ENCODE assay signal across 8 mouse cellular contexts in the genomic region with DNA sequence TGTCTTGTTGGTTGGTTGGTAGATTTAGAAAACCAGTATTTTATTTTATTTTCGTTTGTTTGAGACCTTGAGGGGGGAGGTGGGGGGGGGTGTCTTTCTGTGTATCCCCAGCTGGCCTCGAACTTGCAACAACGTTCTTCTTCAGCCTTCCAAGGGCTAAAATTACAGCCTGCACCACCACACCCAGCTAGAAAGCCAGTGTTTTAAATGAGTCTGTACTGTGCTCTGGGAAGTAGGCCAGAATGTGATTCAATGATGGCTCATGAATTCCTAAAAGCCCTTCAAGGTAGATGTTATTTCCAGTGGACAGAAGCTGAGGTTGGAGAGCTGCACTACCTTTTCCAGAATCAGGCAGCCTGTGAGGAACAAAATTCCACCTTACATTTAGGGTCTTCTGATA. TPM values are rescaled to one million over a fixed set of nuclear protein-coding genes. Genes with fewer than 3 reads are reported as not detected.
DNase-seq lines count a peak whose midpoint lies in the region; ATAC-seq and TF ChIP-seq lines count a peak whose summit lies in the region.

No protein-coding gene starts in this region.

- H3K9me3 ChIP-seq in heart, embryonic 11.5 days (replicated peaks; ENCODE audit: control insufficient read depth, low read length): no peaks in the 10 kb centered on the region
- no peaks in the 10 kb centered on the region for H3K9me3 ChIP-seq in limb, embryonic 13.5 days

- TF ChIP-seq EP300 in heart, adult 2 months (IDR thresholded peaks at IDR 0.05; ENCODE audit: insufficient read depth, low read depth, low read length): no peak

- H3K9ac ChIP-seq in heart, embryonic 11.5 days (ENCODE audit: low read depth, low read length): peak overlapping the region; percentile 65; the same call in 1 of the 2 replicates
- no peak overlapping the region for H3K9ac ChIP-seq in heart, adult 2 months (ENCODE audit: low read depth, low read length)
- no peak overlapping the region for H3K9ac ChIP-seq in limb, embryonic 13.5 days

- no peak overlapping the region for H3K27ac ChIP-seq in heart, embryonic 11.5 days (ENCODE audit: low read depth, low read length)
- H3K27ac ChIP-seq in heart, adult 2 months: no peak overlapping the region
- peak overlapping the region; percentile 74; the same call in 1 of the 2 replicates for H3K27ac ChIP-seq in limb, embryonic 13.5 days

- DNase-seq in heart, adult 2 months: no peak
- peak; percentile 97 for DNase-seq in 3T3-L1 (ENCODE audit: low read depth, low spot score)
- DNase-seq in adrenal gland, postnatal 36 days: peak; percentile 62 to 68
- no peak for DNase-seq in urinary bladder, postnatal 25 days (ENCODE audit: low spot score)
- DNase-seq in left cerebral cortex, postnatal 36 days (ENCODE audit: low spot score in 2 of 2): no peak

- 0 out of 2 replicates have a peak, but pooled peaks cover 4% of the 10 kb centered on the region for H3K36me3 ChIP-seq in heart, embryonic 11.5 days (ENCODE audit: control insufficient read depth, insufficient read depth, low read length)
- peaks cover 13% of the 10 kb centered on the region for H3K36me3 ChIP-seq in heart, adult 2 months (ENCODE audit: control insufficient read depth, insufficient read depth, low read length)
- peaks cover 15% of the 10 kb centered on the region for H3K36me3 ChIP-seq in limb, embryonic 13.5 days

- WGBS in heart, embryonic 11.5 days (ENCODE audit: insufficient replicate concordance): 77% methylated on average over 3 of the region's 3 CpGs
- 49% methylated on average over 3 of the region's 3 CpGs for WGBS in heart, adult 2 months
- 61% methylated on average over 3 of the region's 3 CpGs for WGBS in limb, embryonic 13.5 days

- TF ChIP-seq CTCF in heart, adult 2 months (IDR thresholded peaks at IDR 0.05): no peak

- peaks cover 19% of the 10 kb centered on the region for H3K4me1 ChIP-seq in heart, embryonic 11.5 days (ENCODE audit: control insufficient read depth, insufficient read depth, low read length)
- H3K4me1 ChIP-seq in heart, adult 2 months (ENCODE audit: control insufficient read depth, insufficient read depth, low read length): peaks cover 3% of the 10 kb centered on the region
- H3K4me1 ChIP-seq in limb, embryonic 13.5 days: peaks cover 34% of the 10 kb centered on the region

- intact Hi-C loops in heart, adult 2 months (cut with DNase I): no loop called here
- intact Hi-C loops in left cerebral cortex, postnatal 36 days (cut with DNase I): no loop called here

- no peak for TF ChIP-seq POLR2A in heart, adult 2 months (IDR thresholded peaks at IDR 0.05; ENCODE audit: insufficient read depth, low read depth, low read length)

- no peaks in the 10 kb centered on the region for H3K27me3 ChIP-seq in heart, embryonic 11.5 days (ENCODE audit: control insufficient read depth, insufficient read depth, low read length)
- no peaks in the 10 kb centered on the region for H3K27me3 ChIP-seq in heart, adult 2 months (ENCODE audit: control insufficient read depth, insufficient read depth, low read length)
- H3K27me3 ChIP-seq in limb, embryonic 13.5 days: no peaks in the 10 kb centered on the region

- no peak overlapping the region for H3K4me3 ChIP-seq in heart, embryonic 11.5 days (ENCODE audit: low read depth, low read length)
- H3K4me3 ChIP-seq in heart, adult 2 months: no peak overlapping the region
- no peak overlapping the region for H3K4me3 ChIP-seq in limb, embryonic 13.5 days

- H3K79me2 ChIP-seq in heart, adult 2 months (replicated peaks; ENCODE audit: control insufficient read depth, insufficient read depth, low read length): 0 out of 2 replicates have a peak, but pooled peaks cover 2% of the 10 kb centered on the region

- H3K4me2 ChIP-seq in heart, embryonic 11.5 days: peak overlapping the region; percentile 59
- H3K4me2 ChIP-seq in limb, embryonic 13.5 days (replicated peaks): peak overlapping the region; percentile 67

- ATAC-seq in heart, embryonic 11.5 days (replicated peaks; ENCODE audit: insufficient number of reproducible peaks, low FRiP score, low TSS enrichment): no peak
- no peak for ATAC-seq in limb, embryonic 13.5 days (ENCODE audit: low FRiP score, low read depth)
- ATAC-seq in inflammation-experienced regulatory T-cells, adult 6 months: no peak

RNA-seq across cellular contexts. Expression of a gene that starts 2.0 kb away (rescaled TPM):
- polyA plus RNA-seq in heart, embryonic 11.5 days (2014; fragmentation: Nextera tagmentation; extraction: Ambion mirVana): 3.5 and 5.6 TPM in 2 replicates
- total RNA-seq in heart, adult 2 months (2021): 1 to 10 TPM; 1.3 to 1.9 TPM
- 2.6 and 2.9 TPM in 2 replicates for polyA plus RNA-seq in heart, adult 2 months (2012; rRNA removed)
- total RNA-seq in adrenal gland, postnatal 36 days (2021): 1 to 10 TPM; 3.5 to 5.9 TPM
- polyA plus RNA-seq in limb, embryonic 13.5 days (2015; fragmentation: Nextera tagmentation; extraction: Ambion mirVana): 12.8 and 13.8 TPM in 2 replicates
- polyA plus RNA-seq in inflammation-experienced regulatory T-cells, adult 6 months (2017; shearing (Covaris generic)): 1 to 10 TPM in 2 of 3 experiments, under 1 TPM in 1; 0.44 to 2.1 (median 2.0) TPM
- 10 to 100 TPM; 13.2 to 16.6 TPM for total RNA-seq in left cerebral cortex, postnatal 36 days (2021)

RNA-seq across cellular contexts. Expression of a gene that starts 18.2 kb away (rescaled TPM):
- 4.2 and 4.4 TPM in 2 replicates for polyA plus RNA-seq in heart, embryonic 11.5 days (2014; fragmentation: Nextera tagmentation; extraction: Ambion mirVana)
- 10 to 100 TPM; 18.2 to 19.3 TPM for total RNA-seq in heart, adult 2 months (2021)
- 7.8 and 9.0 TPM in 2 replicates for polyA plus RNA-seq in heart, adult 2 months (2012; rRNA removed)
- 10 to 100 TPM; 68.8 to 72.2 TPM for total RNA-seq in adrenal gland, postnatal 36 days (2021)
- 5.1 and 5.6 TPM in 2 replicates for polyA plus RNA-seq in limb, embryonic 13.5 days (2015; fragmentation: Nextera tagmentation; extraction: Ambion mirVana)
- polyA plus RNA-seq in inflammation-experienced regulatory T-cells, adult 6 months (2017; shearing (Covaris generic)): 1 to 10 TPM; 3.0 to 3.7 (median 3.5) TPM
- total RNA-seq in left cerebral cortex, postnatal 36 days (2021): 10 to 100 TPM; 42.8 to 51.6 TPM

RNA-seq across cellular contexts. Expression of a gene that starts 32.7 kb away (rescaled TPM):
- 11.2 and 11.8 TPM in 2 replicates for polyA plus RNA-seq in heart, embryonic 11.5 days (2014; fragmentation: Nextera tagmentation; extraction: Ambion mirVana)
- 10 to 100 TPM; 27.8 to 38.1 TPM for total RNA-seq in heart, adult 2 months (2021)
- 27.5 and 27.8 TPM in 2 replicates for polyA plus RNA-seq in heart, adult 2 months (2012; rRNA removed)
- 100 to 1,000 TPM; 118 to 127 TPM for total RNA-seq in adrenal gland, postnatal 36 days (2021)
- 14.4 and 17.2 TPM in 2 replicates for polyA plus RNA-seq in limb, embryonic 13.5 days (2015; fragmentation: Nextera tagmentation; extraction: Ambion mirVana)
- polyA plus RNA-seq in inflammation-experienced regulatory T-cells, adult 6 months (2017; shearing (Covaris generic)): 10 to 100 TPM; 21.5 to 28.5 (median 25.4) TPM
- 10 to 100 TPM; 72.3 to 80.3 TPM for total RNA-seq in left cerebral cortex, postnatal 36 days (2021)

RNA-seq across cellular contexts. Expression of a gene that starts 32.8 kb away (rescaled TPM):
- polyA plus RNA-seq in heart, embryonic 11.5 days (2014; fragmentation: Nextera tagmentation; extraction: Ambion mirVana): 3.0 and 3.5 TPM in 2 replicates
- total RNA-seq in heart, adult 2 months (2021): 10 to 100 TPM; 13.7 to 14.0 TPM
- polyA plus RNA-seq in heart, adult 2 months (2012; rRNA removed): 20.6 and 22.3 TPM in 2 replicates
- 10 to 100 TPM; 10.1 to 11.1 TPM for total RNA-seq in adrenal gland, postnatal 36 days (2021)
- polyA plus RNA-seq in limb, embryonic 13.5 days (2015; fragmentation: Nextera tagmentation; extraction: Ambion mirVana): 4.8 and 5.1 TPM in 2 replicates
- polyA plus RNA-seq in inflammation-experienced regulatory T-cells, adult 6 months (2017; shearing (Covaris generic)): not detected
- total RNA-seq in left cerebral cortex, postnatal 36 days (2021): 10 to 100 TPM; 16.1 to 19.3 TPM

RNA-seq across cellular contexts. Expression of a gene that starts 36.7 kb away (rescaled TPM):
- 0.79 and 1.1 TPM in 2 replicates for polyA plus RNA-seq in heart, embryonic 11.5 days (2014; fragmentation: Nextera tagmentation; extraction: Ambion mirVana)
- 10 to 100 TPM; 12.1 to 14.5 TPM for total RNA-seq in heart, adult 2 months (2021)
- polyA plus RNA-seq in heart, adult 2 months (2012; rRNA removed): 12.8 and 14.2 TPM in 2 replicates
- 10 to 100 TPM; 16.4 to 17.3 TPM for total RNA-seq in adrenal gland, postnatal 36 days (2021)
- 1.1 and 1.2 TPM in 2 replicates for polyA plus RNA-seq in limb, embryonic 13.5 days (2015; fragmentation: Nextera tagmentation; extraction: Ambion mirVana)
- 10 to 100 TPM; 52.9 to 64.4 (median 60.6) TPM for polyA plus RNA-seq in inflammation-experienced regulatory T-cells, adult 6 months (2017; shearing (Covaris generic))
- total RNA-seq in left cerebral cortex, postnatal 36 days (2021): 100 to 1,000 TPM; 129 to 172 TPM

Comparison
In these comparisons a context has a peak if more than half of its experiments do, and no peak if none do; other contexts are left out.
1. DNase-seq: peak in 3T3-L1 (single experiment) and adrenal gland, postnatal 36 days (2 of 2); none in heart, adult 2 months (0 of 2), urinary bladder, postnatal 25 days (single experiment) and left cerebral cortex, postnatal 36 days (0 of 2).